ENCODE assay signal across 38 mouse cellular contexts in genomic region chr11:61181624-61182023, GRCm38 (mm10). TPM values are rescaled to one million over a fixed set of nuclear protein-coding genes. Genes with fewer than 3 reads are reported as not detected.
"Had no signal": no experiment of that assay in that cellular context is flagged by ENCODE, and none has a peak within 500 bp of the region (broad histone marks: within the 10 kb centered on the region; RNA-seq: fewer than 3 reads in every experiment).

No protein-coding gene starts in this region.

- H3K36me3 ChIP-seq: limb, embryonic 10.5 days; limb, embryonic 12.5 days; limb, embryonic 13.5 days; limb, embryonic 15.5 days; liver, embryonic 12.5 days; liver, embryonic 13.5 days; liver, embryonic 15.5 days; lung, embryonic 15.5 days; midbrain, embryonic 10.5 days; midbrain, embryonic 12.5 days; midbrain, embryonic 13.5 days; midbrain, embryonic 15.5 days; neural tube, embryonic 12.5 days had no signal

- H3K27me3 ChIP-seq: limb, embryonic 12.5 days; limb, embryonic 13.5 days; limb, embryonic 15.5 days; liver, embryonic 12.5 days; liver, embryonic 13.5 days; lung, embryonic 15.5 days; midbrain, embryonic 12.5 days; midbrain, embryonic 13.5 days; midbrain, embryonic 15.5 days; neural tube, embryonic 12.5 days had no signal

- ATAC-seq: liver, embryonic 12.5 days; liver, postnatal 0 days; lung, postnatal 0 days; midbrain, embryonic 13.5 days; midbrain, embryonic 15.5 days; midbrain, embryonic 16.5 days had no signal

- H3K4me2 ChIP-seq: limb, embryonic 12.5 days; limb, embryonic 13.5 days; limb, embryonic 15.5 days; liver, embryonic 11.5 days; liver, embryonic 12.5 days; liver, embryonic 13.5 days; liver, embryonic 15.5 days; lung, embryonic 14.5 days; lung, embryonic 15.5 days; midbrain, embryonic 11.5 days; midbrain, embryonic 12.5 days; midbrain, embryonic 13.5 days; midbrain, embryonic 15.5 days; neural tube, embryonic 12.5 days had no signal

- H3K9ac ChIP-seq: limb, embryonic 12.5 days; limb, embryonic 13.5 days; limb, embryonic 15.5 days; liver, embryonic 12.5 days; liver, embryonic 13.5 days; liver, embryonic 14.5 days; liver, embryonic 15.5 days; liver, postnatal 0 days; lung, embryonic 14.5 days; lung, embryonic 15.5 days; midbrain, embryonic 12.5 days; midbrain, embryonic 13.5 days; midbrain, embryonic 15.5 days; neural tube, embryonic 12.5 days had no signal

- H3K4me1 ChIP-seq: limb, embryonic 10.5 days; liver, embryonic 12.5 days; liver, embryonic 13.5 days; lung, embryonic 15.5 days; midbrain, embryonic 10.5 days; midbrain, embryonic 12.5 days; midbrain, embryonic 13.5 days; midbrain, embryonic 15.5 days; neural tube, embryonic 12.5 days had no signal

- H3K9me3 ChIP-seq: limb, embryonic 10.5 days; limb, embryonic 15.5 days; liver, embryonic 12.5 days; liver, embryonic 13.5 days; liver, embryonic 15.5 days; lung, embryonic 15.5 days; midbrain, embryonic 10.5 days; midbrain, embryonic 12.5 days; midbrain, embryonic 13.5 days; midbrain, embryonic 15.5 days; neural tube, embryonic 12.5 days had no signal

- H3K4me3 ChIP-seq: limb, embryonic 10.5 days; limb, embryonic 12.5 days; limb, embryonic 13.5 days; limb, embryonic 15.5 days; liver, embryonic 12.5 days; liver, embryonic 13.5 days; liver, embryonic 15.5 days; lung, embryonic 15.5 days; megakaryocyte, embryonic 14.5 days; midbrain, embryonic 10.5 days; midbrain, embryonic 12.5 days; midbrain, embryonic 13.5 days; midbrain, embryonic 15.5 days; myocyte; neural tube, embryonic 12.5 days had no signal

- DNase-seq: left cerebral cortex, postnatal 4 days; liver; liver, embryonic 13.5 days; liver, postnatal 0 days; lung, adult 18-20 months; lung, adult 2 months; lung, embryonic 14.5 days; lung, postnatal 10 days; lung, postnatal 14 days; lung, postnatal 36 days; lung, postnatal 4 days; midbrain, embryonic 14.5 days had no signal

- H3K27ac ChIP-seq: limb, embryonic 10.5 days; limb, embryonic 12.5 days; limb, embryonic 13.5 days; limb, embryonic 15.5 days; liver, embryonic 12.5 days; liver, embryonic 13.5 days; liver, embryonic 14.5 days; liver, embryonic 15.5 days; lung, embryonic 15.5 days; macrophage; midbrain, embryonic 10.5 days; midbrain, embryonic 12.5 days; midbrain, embryonic 13.5 days; midbrain, embryonic 15.5 days; neural tube, embryonic 12.5 days had no signal

RNA-seq across cellular contexts. Expression of gene Aldh3a1, which starts 25.7 kb away (rescaled TPM):
- total RNA-seq: liver, adult 2 months; megakaryocyte progenitor cell, adult 5-6 weeks; megakaryocyte, adult 5-6 weeks; megakaryocyte-erythroid progenitor cell, adult 5-6 weeks; monocyte, adult 5-6 weeks had no signal
- polyA plus RNA-seq: limb, embryonic 10.5 days; liver, embryonic 11.5 days; lung, embryonic 14.5 days; macrophage; midbrain, embryonic 10.5 days; midbrain, embryonic 11.5 days; midbrain, embryonic 12.5 days; midbrain, embryonic 13.5 days; neural tube, embryonic 11.5 days; neural tube, embryonic 12.5 days had no signal
